ENCODE assay signal across 9 mouse cellular contexts in genomic region chr2:30759858-30760547, GRCm38 (mm10). TPM values are rescaled to one million over a fixed set of nuclear protein-coding genes. Genes with fewer than 3 reads are reported as not detected.
DNase-seq lines count a peak whose midpoint lies in the region; ATAC-seq and TF ChIP-seq lines count a peak whose summit lies in the region.
"Had no signal": no experiment of that assay in that cellular context is flagged by ENCODE, and none has a peak within 500 bp of the region (broad histone marks: within the 10 kb centered on the region; RNA-seq: fewer than 3 reads in every experiment).

No protein-coding gene starts in this region.

- H3K9me3 ChIP-seq in intestine, embryonic 15.5 days = no peaks in the 10 kb centered on the region
- H3K9me3 ChIP-seq in intestine, postnatal 0 days (ENCODE audit: control insufficient read depth) = no peaks in the 10 kb centered on the region

- no peak for TF ChIP-seq POLR2A in olfactory bulb, adult 2 months (IDR thresholded peaks at IDR 0.05; ENCODE audit: insufficient read depth, low read depth, low read length)

- peak; percentile 83 for DNase-seq in embryo, embryonic 10.5 days (ENCODE audit: low spot score)
- peak; percentile 92 for DNase-seq in kidney, adult 9 months
- no peak for DNase-seq in frontal cortex, postnatal 25 days (ENCODE audit: low spot score in 2 of 2)
- no peak for DNase-seq in natural killer cell, adult 2 months (ENCODE audit: low spot score in 2 of 2)
- DNase-seq: gastrocnemius, postnatal 25 days had no signal

- 59% methylated on average over 10 of the region's 10 CpGs for WGBS in intestine, embryonic 15.5 days
- 61% methylated on average over 10 of the region's 10 CpGs for WGBS in intestine, postnatal 0 days
- 67% methylated on average over 10 of the region's 10 CpGs for WGBS in olfactory bulb, adult 2 months

- no peak for TF ChIP-seq CTCF in intestine, postnatal 0 days (IDR thresholded peaks at IDR 0.05; ENCODE audit: low read depth)
- TF ChIP-seq CTCF in olfactory bulb, adult 2 months (IDR thresholded peaks at IDR 0.05; ENCODE audit: insufficient read depth, low read depth, low read length) = no peak

- H3K27ac ChIP-seq in intestine, embryonic 15.5 days = peak overlapping the region; percentile 56
- H3K27ac ChIP-seq in intestine, postnatal 0 days (ENCODE audit: low read depth, low read length) = no peak overlapping the region
- H3K27ac ChIP-seq in olfactory bulb, adult 2 months (ENCODE audit: insufficient read depth, low read depth, low read length) = peak overlapping the region; percentile 47

- H3K27me3 ChIP-seq in intestine, embryonic 15.5 days (replicated peaks) = no peaks in the 10 kb centered on the region
- H3K27me3 ChIP-seq in intestine, postnatal 0 days (replicated peaks; ENCODE audit: control insufficient read depth, insufficient read depth, low read length) = no peaks in the 10 kb centered on the region

- no peaks in the 10 kb centered on the region for H3K36me3 ChIP-seq in intestine, embryonic 15.5 days
- no peaks in the 10 kb centered on the region for H3K36me3 ChIP-seq in intestine, postnatal 0 days (ENCODE audit: control insufficient read depth, insufficient read depth)

- no peak overlapping the region for H3K4me2 ChIP-seq in intestine, embryonic 15.5 days (replicated peaks)
- no peak overlapping the region for H3K4me2 ChIP-seq in intestine, postnatal 0 days (replicated peaks; ENCODE audit: low read depth)

- H3K4me3 ChIP-seq in intestine, embryonic 15.5 days (replicated peaks) = no peak overlapping the region
- H3K4me3 ChIP-seq in intestine, postnatal 0 days (ENCODE audit: low read depth, low read length) = no peak overlapping the region
- no peak overlapping the region for H3K4me3 ChIP-seq in olfactory bulb, adult 2 months (ENCODE audit: insufficient read depth, low read depth, low read length)

- no peak for ATAC-seq in intestine, embryonic 15.5 days
- ATAC-seq in intestine, postnatal 0 days = no peak
- ATAC-seq in monocyte, adult 5-6 weeks (replicated peaks; ENCODE audit: insufficient number of reproducible peaks, low FRiP score, low TSS enrichment, poor library complexity, severe bottlenecking) = no peak

- 0 out of 2 replicates have a peak overlapping the region, but pooled peaks have one; percentile 20 for H3K9ac ChIP-seq in intestine, embryonic 15.5 days
- H3K9ac ChIP-seq in intestine, postnatal 0 days (ENCODE audit: low read depth, low read length) = no peak overlapping the region

- H3K4me1 ChIP-seq in intestine, embryonic 15.5 days (replicated peaks) = peaks cover 28% of the 10 kb centered on the region
- no peaks in the 10 kb centered on the region; the same call in 1 of the 2 replicates for H3K4me1 ChIP-seq in intestine, postnatal 0 days (replicated peaks; ENCODE audit: control insufficient read depth, insufficient read depth, low read length)
- peaks cover 24% of the 10 kb centered on the region for H3K4me1 ChIP-seq in olfactory bulb, adult 2 months (ENCODE audit: control insufficient read depth, insufficient read depth, low read length)

RNA-seq across cellular contexts. Expression of gene 1700001O22Rik, which starts 43.5 kb away (rescaled TPM):
- 1.1 and 1.8 TPM in 2 replicates for polyA plus RNA-seq in intestine, embryonic 15.5 days (2015; fragmentation: Nextera tagmentation; extraction: Ambion mirVana)
- 0.58 and 0.60 TPM in 2 replicates for polyA plus RNA-seq in intestine, postnatal 0 days (2015; fragmentation: Nextera tagmentation; extraction: Ambion mirVana)
- polyA plus RNA-seq in olfactory bulb, adult 2 months (2012; ENCODE audit: insufficient read depth, insufficient read length, low replicate concordance, missing spikeins) = not detected in 2 replicates
- 0.68 TPM in 1 of 3 replicates, not detected in the others for total RNA-seq in monocyte, adult 5-6 weeks (2017)

RNA-seq across cellular contexts. Expression of gene Ntmt1, which starts 47.6 kb away (rescaled TPM):
- 84.5 and 85.4 TPM in 2 replicates for polyA plus RNA-seq in intestine, embryonic 15.5 days (2015; fragmentation: Nextera tagmentation; extraction: Ambion mirVana)
- 45.3 and 50.5 TPM in 2 replicates for polyA plus RNA-seq in intestine, postnatal 0 days (2015; fragmentation: Nextera tagmentation; extraction: Ambion mirVana)
- not detected in 2 replicates for polyA plus RNA-seq in olfactory bulb, adult 2 months (2012; ENCODE audit: insufficient read depth, insufficient read length, low replicate concordance, missing spikeins)
- 7.1 to 15.9 TPM (median 9.9 TPM) in 3 replicates for total RNA-seq in monocyte, adult 5-6 weeks (2017)

Comparison
In these comparisons a context has a peak if more than half of its experiments do, and no peak if none do; other contexts are left out.
1. DNase-seq: peak in embryo, embryonic 10.5 days (single experiment) and kidney, adult 9 months (single experiment); none in frontal cortex, postnatal 25 days (0 of 2) and natural killer cell, adult 2 months (0 of 2).
2. RNA of gene Ntmt1, which starts 47.6 kb away (polyA plus RNA-seq): 84.5 to 85.4 TPM in intestine, embryonic 15.5 days and 45.3 to 50.5 TPM in intestine, postnatal 0 days; not detected in olfactory bulb, adult 2 months; every median in the first group is over 10 times any median in the second.